Mouse (Mus musculus) bone marrow macrophage, adult 2 months (primary cell): ENCODE data around the gene Epb41l2.

Source experiments
- CTCF ChIP-seq: IDR thresholded peaks from 2 replicates; pipeline ENCODE4 v1.5.1; 2012; ENCODE audit warnings: low read depth, mild to moderate bottlenecking, low read length, moderate library complexity
- POLR2A ChIP-seq: IDR thresholded peaks from 2 replicates; pipeline ENCODE4 v1.6.1; 2012; ENCODE audit warnings: mild to moderate bottlenecking, low read depth, low read length, borderline replicate concordance

DNA sequence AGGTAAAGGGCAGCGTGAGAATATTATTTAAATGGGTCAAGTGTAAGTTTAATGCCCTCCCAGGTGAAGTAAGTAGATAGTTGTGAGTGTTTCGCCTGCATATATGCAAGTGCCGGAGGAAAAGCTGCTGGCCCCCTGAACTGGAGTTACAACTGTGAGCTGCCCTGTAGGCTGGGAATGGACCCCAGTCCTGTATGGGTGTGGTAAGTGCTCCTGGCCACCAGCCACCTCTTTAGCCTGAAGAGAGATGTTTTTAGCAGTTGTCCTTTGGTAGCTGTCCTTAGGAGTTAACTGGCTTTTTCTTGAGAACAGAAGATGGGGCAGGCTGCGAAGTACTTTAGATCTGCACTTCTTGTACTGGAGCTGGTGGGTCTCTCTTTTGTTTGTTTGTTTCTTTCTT lies 69.7 kb downstream of the Epb41l2 start:
- TF ChIP-seq CTCF (no peak), POLR2A (no peak)
